Mouse (Mus musculus): Measurements from ENCODE around the gene Hspb9.

- TF ChIP-seq POLR2A (IDR thresholded peaks at IDR 0.05; ENCODE audit: borderline replicate concordance, insufficient read depth, low read length): peak; percentile 85
- TF ChIP-seq CTCF (IDR thresholded peaks at IDR 0.05; ENCODE audit: borderline replicate concordance, insufficient read depth, low read depth, low read length): no peak
These were observed 1.7 kb upstream of the Hspb9 start, which contains the start of gene Kat2a for GRCm38 (mm10) chr11:100711783-100712615.

Data from cerebellum, adult 2 months (tissue).